In the genomic region with DNA sequence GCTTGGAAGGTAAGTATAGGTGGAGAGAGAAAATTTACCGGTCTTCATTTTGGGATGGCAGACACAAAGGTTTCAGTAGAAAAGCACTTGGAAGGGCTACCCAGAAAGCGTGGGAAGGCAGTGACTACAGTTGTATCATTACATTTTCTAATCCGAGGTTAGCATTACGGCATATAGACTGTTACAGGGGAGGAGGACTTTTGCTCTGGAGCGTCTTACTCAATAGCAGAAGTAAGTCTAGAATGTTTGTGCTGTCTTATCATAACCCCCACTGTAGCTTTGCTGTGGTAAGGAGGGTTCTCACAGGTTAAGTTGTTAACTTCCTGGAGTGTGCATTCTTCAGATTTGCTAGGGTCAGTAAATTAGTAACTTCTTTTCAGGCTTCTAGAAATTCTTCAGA, we compare ENCODE assay signal across 11 mouse cellular contexts. TPM values are rescaled to one million over a fixed set of nuclear protein-coding genes. Genes with fewer than 3 reads are reported as not detected.
DNase-seq lines count a peak whose midpoint lies in the region; ATAC-seq and TF ChIP-seq lines count a peak whose summit lies in the region.
"Had no signal": no experiment of that assay in that cellular context is flagged by ENCODE, and none has a peak within 500 bp of the region (broad histone marks: within the 10 kb centered on the region; RNA-seq: fewer than 3 reads in every experiment).

No protein-coding gene starts in this region.

- H3K4me2 ChIP-seq in forebrain, postnatal 0 days (ENCODE audit: low read depth): peak overlapping the region; percentile 79
- peak overlapping the region; percentile 99 for H3K4me2 ChIP-seq in liver, embryonic 14.5 days (ENCODE audit: low read depth)

- ATAC-seq in forebrain, postnatal 0 days: no peak
- no peak for ATAC-seq in liver, embryonic 14.5 days (ENCODE audit: insufficient read depth)

- no peak for TF ChIP-seq CTCF in kidney, adult 2 months (conservative IDR thresholded peaks at IDR 0.05; ENCODE audit: insufficient read depth, insufficient read length, low read depth, low read length)
- no peak for TF ChIP-seq CTCF in forebrain, postnatal 0 days (IDR thresholded peaks at IDR 0.05; ENCODE audit: low read depth)
- TF ChIP-seq CTCF in liver, embryonic 14.5 days (IDR thresholded peaks at IDR 0.05; ENCODE audit: low read depth): no peak

- H3K9me3 ChIP-seq in forebrain, postnatal 0 days (ENCODE audit: low read length): no peaks in the 10 kb centered on the region
- H3K9me3 ChIP-seq in liver, embryonic 14.5 days (ENCODE audit: control insufficient read depth, low read length): no peaks in the 10 kb centered on the region
- H3K9me3 ChIP-seq: G1E had no signal

- peak overlapping the region; percentile 74 for H3K27ac ChIP-seq in kidney, adult 2 months (ENCODE audit: insufficient read depth, low read depth, low read length)
- no peak overlapping the region for H3K27ac ChIP-seq in forebrain, postnatal 0 days (ENCODE audit: low read depth, low read length)
- H3K27ac ChIP-seq in liver, embryonic 14.5 days: no peak overlapping the region

- no peak overlapping the region for H3K9ac ChIP-seq in forebrain, postnatal 0 days
- H3K9ac ChIP-seq in liver, embryonic 14.5 days (replicated peaks): no peak overlapping the region

- H3K36me3 ChIP-seq in kidney, adult 2 months (ENCODE audit: control insufficient read depth, insufficient read depth, low read length): no peaks in the 10 kb centered on the region; the same call in 1 of the 2 replicates
- no peaks in the 10 kb centered on the region for H3K36me3 ChIP-seq in forebrain, postnatal 0 days (ENCODE audit: insufficient read depth)
- H3K36me3 ChIP-seq in liver, embryonic 14.5 days (replicated peaks; ENCODE audit: control insufficient read depth, insufficient read depth, low read depth): no peaks in the 10 kb centered on the region
- H3K36me3 ChIP-seq: G1E had no signal

- H3K27me3 ChIP-seq in kidney, adult 2 months (replicated peaks; ENCODE audit: control insufficient read depth, insufficient read depth, low read length): no peaks in the 10 kb centered on the region
- H3K27me3 ChIP-seq in forebrain, postnatal 0 days (ENCODE audit: insufficient read depth, low read length): no peaks in the 10 kb centered on the region
- H3K27me3 ChIP-seq in liver, embryonic 14.5 days (ENCODE audit: control insufficient read depth, insufficient read depth, low read length): no peaks in the 10 kb centered on the region

- no peak for TF ChIP-seq EP300 in liver, embryonic 14.5 days (IDR thresholded peaks at IDR 0.05; ENCODE audit: low read depth)

- DNase-seq in kidney, adult 2 months: peak; percentile 39
- DNase-seq in kidney, adult 11 months: no peak
- peak; percentile 77 for DNase-seq in MEL-GATA-1-ER (ENCODE audit: extremely low read depth, low read depth)
- no peak for DNase-seq in forebrain, postnatal 0 days
- DNase-seq in liver, embryonic 14.5 days (ENCODE audit: low read depth in 3 of 3, low spot score in 3 of 3): peak in 1 of 3 experiments; percentile 14
- DNase-seq in embryo, embryonic 9.5 days (ENCODE audit: extremely low spot score): no peak
- no peak for DNase-seq in left cerebral cortex, adult 9 months (ENCODE audit: low spot score in 2 of 2)
- no peak for DNase-seq in urinary bladder, postnatal 25 days (ENCODE audit: low spot score)
- DNase-seq: retina, postnatal 1 day had no signal

- no peak overlapping the region for H3K4me3 ChIP-seq in kidney, adult 2 months (ENCODE audit: insufficient read depth, low read depth, low read length)
- H3K4me3 ChIP-seq in forebrain, postnatal 0 days (ENCODE audit: low read depth, low read length): peak overlapping the region; percentile 82; the same call in 1 of the 2 replicates
- no peak overlapping the region for H3K4me3 ChIP-seq in liver, embryonic 14.5 days (ENCODE audit: insufficient read depth in 1 of 2, low read depth in 2 of 2, low read length in 2 of 2)

- WGBS in kidney, adult 2 months: 44% methylated on average over 5 of the region's 5 CpGs
- WGBS in forebrain, postnatal 0 days: 57% methylated on average over 5 of the region's 5 CpGs
- WGBS in liver, embryonic 14.5 days (ENCODE audit: insufficient replicate concordance): 44% methylated on average over 5 of the region's 5 CpGs

- TF ChIP-seq POLR2A in kidney, adult 2 months (IDR thresholded peaks at IDR 0.05; ENCODE audit: low read depth, low read length): no peak

- peaks cover 30% of the 10 kb centered on the region for H3K4me1 ChIP-seq in kidney, adult 2 months (ENCODE audit: control insufficient read depth, insufficient read depth, low read length)
- peaks cover 5% of the 10 kb centered on the region; the same call in 1 of the 2 replicates for H3K4me1 ChIP-seq in forebrain, postnatal 0 days (ENCODE audit: insufficient read depth)
- peaks cover 13 to 14% of the 10 kb centered on the region in 2 experiments for H3K4me1 ChIP-seq in liver, embryonic 14.5 days (replicated peaks; ENCODE audit: control insufficient read depth in 2 of 2, insufficient read depth in 2 of 2, low read length in 1 of 2)

RNA-seq across cellular contexts. Expression of gene Kctd6, which starts 2.2 kb away (rescaled TPM):
- polyA plus RNA-seq in kidney, adult 2 months (2012; rRNA removed): 16.2 and 17.2 TPM in 2 replicates
- total RNA-seq in forebrain, postnatal 0 days (2014; rRNA removed): 19.3 and 27.0 TPM in 2 replicates
- polyA plus RNA-seq in forebrain, postnatal 0 days (2015; fragmentation: Nextera tagmentation; extraction: Ambion mirVana): 37.0 and 42.0 TPM in 2 replicates
- 2.6 and 3.6 TPM in 2 replicates for polyA plus RNA-seq in liver, embryonic 14.5 days (2012; rRNA removed)
- polyA plus RNA-seq in liver, embryonic 14.5 days (2014; fragmentation: Nextera tagmentation; extraction: Ambion mirVana): 3.4 and 6.5 TPM in 2 replicates

RNA-seq across cellular contexts. Expression of gene Acox2, which starts 43.1 kb away (rescaled TPM):
- 190 and 252 TPM in 2 replicates for polyA plus RNA-seq in kidney, adult 2 months (2012; rRNA removed)
- 0.14 TPM in 1 of 2 replicates, not detected in the other for total RNA-seq in forebrain, postnatal 0 days (2014; rRNA removed)
- 0.31 and 0.59 TPM in 2 replicates for polyA plus RNA-seq in forebrain, postnatal 0 days (2015; fragmentation: Nextera tagmentation; extraction: Ambion mirVana)
- polyA plus RNA-seq in liver, embryonic 14.5 days (2012; rRNA removed): 18.3 and 22.7 TPM in 2 replicates
- polyA plus RNA-seq in liver, embryonic 14.5 days (2014; fragmentation: Nextera tagmentation; extraction: Ambion mirVana): 24.3 and 25.0 TPM in 2 replicates
- total RNA-seq: G1E; megakaryocyte, adult 5-6 weeks had no signal
- polyA plus RNA-seq: G1E had no signal

RNA-seq across cellular contexts. Expression of gene Pdhb, which starts 43.3 kb away (rescaled TPM):
- polyA plus RNA-seq in kidney, adult 2 months (2012; rRNA removed): 100 and 134 TPM in 2 replicates
- total RNA-seq in forebrain, postnatal 0 days (2014; rRNA removed): 151 and 183 TPM in 2 replicates
- polyA plus RNA-seq in forebrain, postnatal 0 days (2015; fragmentation: Nextera tagmentation; extraction: Ambion mirVana): 249 and 263 TPM in 2 replicates
- 49.5 and 74.9 TPM in 2 replicates for polyA plus RNA-seq in liver, embryonic 14.5 days (2012; rRNA removed)
- polyA plus RNA-seq in liver, embryonic 14.5 days (2014; fragmentation: Nextera tagmentation; extraction: Ambion mirVana): 117 and 119 TPM in 2 replicates

Comparison
In these comparisons a context has a peak if more than half of its experiments do, and no peak if none do; other contexts are left out.
1. DNase-seq: peak in kidney, adult 2 months (single experiment) and MEL-GATA-1-ER (single experiment); none in kidney, adult 11 months (single experiment), forebrain, postnatal 0 days (single experiment), embryo, embryonic 9.5 days (single experiment), left cerebral cortex, adult 9 months (0 of 2) and urinary bladder, postnatal 25 days (single experiment).
2. RNA of gene Acox2, which starts 43.1 kb away (polyA plus RNA-seq): 190 to 252 TPM in kidney, adult 2 months and 18.3 to 25.0 TPM in liver, embryonic 14.5 days; 0.31 to 0.59 TPM in forebrain, postnatal 0 days; every median in the first group is over 10 times any median in the second.